Mouse (Mus musculus) embryonic facial prominence, embryonic 11.5 days (tissue): ENCODE measurements at regions not wholly inside any gene's neighbourhood (a gene's known extent, or its start where the extent isn't known, plus 50 kb on each side); places are given as distances from the start of the nearest gene placed in this dataset.
A peak's percentile ranks its signal among the peaks of the same experiment; 100 is the strongest.

Source experiments
- ATAC-seq: fragments of 200-750 bp; cut with Nextera tagmentation; replicated peaks from 2 replicates; pipeline ENCODE4 v1.8.0; 2017; ENCODE audit warnings: low read depth; ENCODE audit not compliant: insufficient number of reproducible peaks, low FRiP score, low TSS enrichment
- DNase-seq: peaks from one replicate; pipeline ENCODE4 v3.0.0-alpha.2; 2015; ENCODE audit warnings: low spot score
- H3K27ac ChIP-seq: fragments of 300-500 bp; sonication (generic); replicated peaks from 2 replicates; pipeline ENCODE4 v1.5.1; 2014; ENCODE audit warnings: mild to moderate bottlenecking, low read depth, low read length, control low read depth
- H3K27me3 ChIP-seq: fragments of 300-500 bp; sonication (generic); 2 replicates; pipeline ENCODE4 v1.6.1; 2014; ENCODE audit warnings: mild to moderate bottlenecking, low read length, moderate library complexity, mixed read lengths; ENCODE audit not compliant: control insufficient read depth, insufficient read depth
- H3K36me3 ChIP-seq: fragments of 300-500 bp; sonication (generic); replicated peaks from 2 replicates; pipeline ENCODE4 v1.6.1; 2014; ENCODE audit warnings: low read depth, mild to moderate bottlenecking, low read length, moderate library complexity, mixed read lengths; ENCODE audit not compliant: control insufficient read depth, insufficient read depth
- H3K4me1 ChIP-seq: fragments of 300-500 bp; sonication (generic); 2 replicates; pipeline ENCODE4 v1.6.1; 2014; ENCODE audit warnings: low read length, mixed read lengths; ENCODE audit not compliant: control insufficient read depth, insufficient read depth
- H3K4me2 ChIP-seq: fragments of 300-500 bp; sonication (generic); 2 replicates; pipeline ENCODE4 v1.6.1; 2014; ENCODE audit warnings: low read depth, mild to moderate bottlenecking, control low read depth, low read length, moderate library complexity
- H3K4me3 ChIP-seq: fragments of 300-500 bp; sonication (generic); 2 replicates; pipeline ENCODE4 v1.5.1; 2014; ENCODE audit warnings: low read depth, low read length, control low read depth
- H3K9ac ChIP-seq: fragments of 300-500 bp; sonication (generic); replicated peaks from 2 replicates; pipeline ENCODE4 v1.6.1; 2014; ENCODE audit warnings: mild to moderate bottlenecking, control low read depth, low read length
- H3K9me3 ChIP-seq: fragments of 300-500 bp; sonication (generic); replicated peaks from 2 replicates; pipeline ENCODE4 v1.6.1; 2016; ENCODE audit warnings: mild to moderate bottlenecking, low read length, inconsistent platforms, mixed read lengths; ENCODE audit not compliant: control insufficient read depth
- WGBS: fragments of 180-500 bp; shearing (Covaris S2); extraction: QIAGEN DNeasy Blood & Tissue Kit; methylation state at CpG from one replicate; pipeline ENCODE4 v1.1.7; 2014; 5-methylcytosine and 5-hydroxymethylcytosine counted together

GRCm38 (mm10) chr9:120679822-120680426 is 108.7 kb downstream of the Rpl14 start:
- DNase-seq (no peak), ATAC-seq (no peak)
- no peaks in the 10 kb centered on the region for H3K9me3 ChIP-seq
- H3K27ac ChIP-seq = 0 out of 2 replicates have a peak overlapping the region, but pooled peaks have one; percentile 6
- H3K36me3 ChIP-seq = no peaks in the 10 kb centered on the region
- no peak overlapping the region for H3K4me3 ChIP-seq
- 27% methylated on average over 11 of the region's 11 CpGs for WGBS
- no peaks in the 10 kb centered on the region for H3K27me3 ChIP-seq
- H3K4me1 ChIP-seq = peaks cover 6% of the 10 kb centered on the region; the same call in 1 of the 2 replicates
- H3K9ac ChIP-seq = peak overlapping the region; percentile 15; the same call in 1 of the 2 replicates
- no peak overlapping the region for H3K4me2 ChIP-seq

- 22% methylated on average over 7 of the region's 7 CpGs for WGBS
- Histone ChIP-seq H3K9ac (no peak overlapping the region), H3K4me3 (no peak overlapping the region), H3K4me1 (0 out of 2 replicates have a peak, but pooled peaks cover 3% of the 10 kb centered on the region), H3K36me3 (no peaks in the 10 kb centered on the region), H3K9me3 (no peaks in the 10 kb centered on the region), H3K4me2 (no peak overlapping the region), H3K27me3 (no peaks in the 10 kb centered on the region), H3K27ac (no peak overlapping the region)
- ATAC-seq = no peak
- DNase-seq = no peak
These were observed 110.2 kb downstream of the Rpl14 start for GRCm38 (mm10) chr9:120681404-120681803.

GRCm38 (mm10) chr9:120685961-120686360 is 114.7 kb downstream of the Rpl14 start:
- DNase-seq (no peak), ATAC-seq (no peak)
- H3K36me3 ChIP-seq = no peaks in the 10 kb centered on the region
- peaks cover 4% of the 10 kb centered on the region for H3K4me1 ChIP-seq
- no peaks in the 10 kb centered on the region for H3K9me3 ChIP-seq
- H3K4me2 ChIP-seq = no peak overlapping the region
- no peak overlapping the region for H3K27ac ChIP-seq
- 11% methylated on average over 6 of the region's 7 CpGs for WGBS
- no peak overlapping the region for H3K4me3 ChIP-seq
- no peaks in the 10 kb centered on the region for H3K27me3 ChIP-seq
- no peak overlapping the region for H3K9ac ChIP-seq

- no peaks in the 10 kb centered on the region for H3K36me3 ChIP-seq
- no peak overlapping the region for H3K4me2 ChIP-seq
- DNase-seq (no peak), ATAC-seq (no peak)
- 74% methylated on average over 11 of the region's 11 CpGs for WGBS
- no peak overlapping the region for H3K4me3 ChIP-seq
- no peak overlapping the region for H3K9ac ChIP-seq
- no peaks in the 10 kb centered on the region for H3K9me3 ChIP-seq
- H3K27ac ChIP-seq = no peak overlapping the region
- H3K27me3 ChIP-seq = no peaks in the 10 kb centered on the region
- peaks cover 9% of the 10 kb centered on the region for H3K4me1 ChIP-seq
These were observed 117.8 kb downstream of the Rpl14 start for GRCm38 (mm10) chr9:120689025-120689424.

GRCm38 (mm10) chr9:120690510-120690909 is 119.3 kb downstream of the Rpl14 start:
- no peak overlapping the region; the same call in 1 of the 2 replicates for H3K9ac ChIP-seq
- H3K9me3 ChIP-seq = no peaks in the 10 kb centered on the region
- no peaks in the 10 kb centered on the region for H3K27me3 ChIP-seq
- ATAC-seq (no peak), DNase-seq (no peak)
- no peak overlapping the region for H3K4me3 ChIP-seq
- no peaks in the 10 kb centered on the region for H3K36me3 ChIP-seq
- H3K4me2 ChIP-seq = peak overlapping the region; percentile 34
- WGBS = 13% methylated on average over 5 of the region's 5 CpGs
- H3K27ac ChIP-seq = peak overlapping the region; percentile 95
- H3K4me1 ChIP-seq = peaks cover 9% of the 10 kb centered on the region

GRCm38 (mm10) chr9:120690961-120691941 is 120.0 kb downstream of the Rpl14 start:
- H3K9ac ChIP-seq = peak overlapping the region; percentile 43
- ATAC-seq (peak; percentile 93), DNase-seq (peak; percentile 93)
- peak overlapping the region; percentile 95 for H3K27ac ChIP-seq
- peaks cover 9% of the 10 kb centered on the region for H3K4me1 ChIP-seq
- peak overlapping the region; percentile 34 for H3K4me2 ChIP-seq
- H3K36me3 ChIP-seq = no peaks in the 10 kb centered on the region
- H3K9me3 ChIP-seq = no peaks in the 10 kb centered on the region
- H3K27me3 ChIP-seq = no peaks in the 10 kb centered on the region
- H3K4me3 ChIP-seq = no peak overlapping the region
- WGBS = 2% methylated on average over 30 of the region's 30 CpGs

GRCm38 (mm10) chr9:120691971-120692401 is 120.7 kb downstream of the Rpl14 start:
- DNase-seq (no peak), ATAC-seq (peak; percentile 21; the same call in 1 of the 2 replicates)
- H3K27ac ChIP-seq = peak overlapping the region; percentile 95
- H3K4me1 ChIP-seq = peaks cover 9% of the 10 kb centered on the region
- H3K27me3 ChIP-seq = no peaks in the 10 kb centered on the region
- peak overlapping the region; percentile 43 for H3K9ac ChIP-seq
- H3K9me3 ChIP-seq = no peaks in the 10 kb centered on the region
- no peak overlapping the region for H3K4me3 ChIP-seq
- no peaks in the 10 kb centered on the region for H3K36me3 ChIP-seq
- H3K4me2 ChIP-seq = peak overlapping the region; percentile 33
- WGBS = 19% methylated on average over 14 of the region's 14 CpGs

GRCm38 (mm10) chr9:120694457-120694856 is 123.2 kb downstream of the Rpl14 start:
- DNase-seq = no peak
- H3K36me3 ChIP-seq = no peaks in the 10 kb centered on the region
- H3K9me3 ChIP-seq = no peaks in the 10 kb centered on the region
- no peak overlapping the region for H3K4me2 ChIP-seq
- 77% methylated on average over 5 of the region's 5 CpGs for WGBS
- H3K4me3 ChIP-seq = no peak overlapping the region
- no peak overlapping the region for H3K27ac ChIP-seq
- H3K9ac ChIP-seq = no peak overlapping the region
- ATAC-seq = no peak
- peaks cover 9% of the 10 kb centered on the region for H3K4me1 ChIP-seq
- no peaks in the 10 kb centered on the region for H3K27me3 ChIP-seq
